Mouse (Mus musculus) midbrain, embryonic 16.5 days (tissue): Measurements from ENCODE around the gene Lcat. TPM values are rescaled to one million over a fixed set of nuclear protein-coding genes. Genes with fewer than 3 reads are reported as not detected.
A peak's percentile ranks its signal among the peaks of the same experiment; 100 is the strongest.

Experiments
- ATAC-seq: fragments of 200-750 bp; cut with Nextera tagmentation; 2 replicates; pipeline ENCODE4 v1.8.0; 2017; ENCODE audit warnings: moderate TSS enrichment
- H3K27ac ChIP-seq: fragments of 300-500 bp; sonication (generic); 2 replicates; pipeline ENCODE4 v1.5.1; 2014; ENCODE audit warnings: mild to moderate bottlenecking, low read length, mixed read lengths
- H3K27me3 ChIP-seq: fragments of 300-500 bp; sonication (generic); 2 replicates; pipeline ENCODE4 v1.6.1; 2014; ENCODE audit warnings: low read depth, low read length, mixed read lengths; ENCODE audit not compliant: control insufficient read depth, insufficient read depth
- H3K36me3 ChIP-seq: fragments of 300-500 bp; sonication (generic); 2 replicates; pipeline ENCODE4 v1.6.1; 2014; ENCODE audit warnings: mild to moderate bottlenecking, low read length, moderate library complexity, mixed read lengths; ENCODE audit not compliant: control insufficient read depth, insufficient read depth
- H3K4me1 ChIP-seq: fragments of 300-500 bp; sonication (generic); 2 replicates; pipeline ENCODE4 v1.6.1; 2014; ENCODE audit warnings: mild to moderate bottlenecking, low read length, mixed read lengths; ENCODE audit not compliant: control insufficient read depth, insufficient read depth
- H3K4me2 ChIP-seq: fragments of 300-500 bp; sonication (generic); 2 replicates; pipeline ENCODE4 v1.6.1; 2014; ENCODE audit warnings: mild to moderate bottlenecking, low read length, mixed read lengths
- H3K4me3 ChIP-seq: fragments of 300-500 bp; sonication (generic); 2 replicates; pipeline ENCODE4 v1.5.1; 2014; ENCODE audit warnings: low read depth, mild to moderate bottlenecking, low read length, moderate library complexity, mixed read lengths
- H3K9ac ChIP-seq: fragments of 300-500 bp; sonication (generic); 2 replicates; pipeline ENCODE4 v1.6.1; 2014; ENCODE audit warnings: low read depth, low read length, mixed read lengths
- H3K9me3 ChIP-seq: fragments of 300-500 bp; sonication (generic); replicated peaks from 2 replicates; pipeline ENCODE4 v1.6.1; 2014; ENCODE audit warnings: mild to moderate bottlenecking, low read length, mixed read lengths; ENCODE audit not compliant: control insufficient read depth, poor library complexity, severe bottlenecking
- WGBS: fragments of 180-500 bp; shearing (Covaris S2); extraction: QIAGEN DNeasy Blood & Tissue Kit; methylation state at CpG from one replicate; pipeline ENCODE4 v1.1.7; 2014; 5-methylcytosine and 5-hydroxymethylcytosine counted together
- polyA plus RNA-seq: library from polyadenylated mRNA; unstranded; fragments of >200 nt; fragmentation: Nextera tagmentation; extraction: Ambion mirVana; gene quantifications from 2 replicates; pipeline ENCODE4 v1.2.1, GENCODE M21; 2015

Lcat gene
- polyA plus RNA-seq, 1 experiment from 2014 or later: 3.0 TPM

- H3K4me2 ChIP-seq: peak overlapping the region; percentile 95
- H3K27me3 ChIP-seq: no peaks in the 10 kb centered on the region
- peak overlapping the region; percentile 85 for H3K9ac ChIP-seq
- no peaks in the 10 kb centered on the region for H3K36me3 ChIP-seq
- ATAC-seq: peak; percentile 90
- H3K27ac ChIP-seq: peak overlapping the region; percentile 92
- H3K4me1 ChIP-seq: peaks cover 14% of the 10 kb centered on the region
- peak overlapping the region; percentile 63 for H3K4me3 ChIP-seq
- H3K9me3 ChIP-seq: no peaks in the 10 kb centered on the region
- WGBS: 2% methylated on average over 29 of the region's 30 CpGs
These were observed 6.2 kb downstream of the Lcat start for GRCm38 (mm10) chr8:105936866-105937475.

GRCm38 (mm10) chr8:105935863-105936603 is 7.1 kb downstream of the Lcat start:
- Histone ChIP-seq H3K4me2 (peak overlapping the region; percentile 95), H3K27ac (peak overlapping the region; percentile 75), H3K27me3 (no peaks in the 10 kb centered on the region), H3K4me3 (peak overlapping the region; percentile 63), H3K36me3 (no peaks in the 10 kb centered on the region), H3K9ac (peak overlapping the region; percentile 85), H3K4me1 (peaks cover 14% of the 10 kb centered on the region), H3K9me3 (no peaks in the 10 kb centered on the region)
- 31% methylated on average over 7 of the region's 7 CpGs for WGBS
- ATAC-seq: no peak

- H3K4me2 ChIP-seq: no peak overlapping the region
- H3K9ac ChIP-seq: no peak overlapping the region
- no peaks in the 10 kb centered on the region for H3K27me3 ChIP-seq
- H3K27ac ChIP-seq: no peak overlapping the region
- WGBS: 92% methylated on average over 6 of the region's 6 CpGs
- peaks cover 14% of the 10 kb centered on the region for H3K4me1 ChIP-seq
- H3K4me3 ChIP-seq: no peak overlapping the region
- no peaks in the 10 kb centered on the region for H3K9me3 ChIP-seq
- ATAC-seq: no peak
- H3K36me3 ChIP-seq: no peaks in the 10 kb centered on the region
These were observed 8.1 kb downstream of the Lcat start for GRCm38 (mm10) chr8:105935105-105935504.

GRCm38 (mm10) chr8:105933762-105934161 is 9.4 kb downstream of the Lcat start, which contains the start of gene Ctrl:
Gene Ctrl (minus strand): TSS chr8:105933862.
- Histone ChIP-seq H3K4me1 (peaks cover 14% of the 10 kb centered on the region), H3K36me3 (no peaks in the 10 kb centered on the region), H3K9ac (no peak within 1 kb of the TSS), H3K4me3 (no peak within 1 kb of the TSS), H3K9me3 (no peaks in the 10 kb centered on the region), H3K27ac (no peak within 1 kb of the TSS), H3K27me3 (no peaks in the 10 kb centered on the region), H3K4me2 (no peak within 1 kb of the TSS)
- 94% methylated on average over 2 of the region's 2 CpGs for WGBS
- no peak for ATAC-seq

GRCm38 (mm10) chr8:105932525-105932924 is 10.7 kb downstream of the Lcat start:
- H3K4me3 ChIP-seq: no peak overlapping the region
- WGBS: 88% methylated on average over 11 of the region's 11 CpGs
- peaks cover 8% of the 10 kb centered on the region for H3K4me1 ChIP-seq
- no peaks in the 10 kb centered on the region for H3K27me3 ChIP-seq
- no peak for ATAC-seq
- no peak overlapping the region for H3K9ac ChIP-seq
- H3K4me2 ChIP-seq: no peak overlapping the region
- H3K36me3 ChIP-seq: no peaks in the 10 kb centered on the region; the same call in 1 of the 2 replicates
- H3K27ac ChIP-seq: no peak overlapping the region
- no peaks in the 10 kb centered on the region for H3K9me3 ChIP-seq

- Histone ChIP-seq H3K4me1 (peaks cover 7% of the 10 kb centered on the region), H3K27me3 (no peaks in the 10 kb centered on the region), H3K9me3 (no peaks in the 10 kb centered on the region), H3K4me3 (no peak overlapping the region), H3K9ac (no peak overlapping the region), H3K27ac (no peak overlapping the region), H3K4me2 (no peak overlapping the region), H3K36me3 (no peaks in the 10 kb centered on the region; the same call in 1 of the 2 replicates)
- WGBS: 99% methylated on average over 3 of the region's 3 CpGs
- ATAC-seq: peak; percentile 13
These were observed 11.9 kb downstream of the Lcat start for GRCm38 (mm10) chr8:105931271-105931670.

- Histone ChIP-seq H3K27ac (peak overlapping the region; percentile 39), H3K4me1 (peaks cover under 1% of the 10 kb centered on the region; the same call in 1 of the 2 replicates), H3K4me3 (no peak overlapping the region), H3K9me3 (no peaks in the 10 kb centered on the region), H3K36me3 (no peaks in the 10 kb centered on the region; the same call in 1 of the 2 replicates), H3K9ac (peak overlapping the region; percentile 15; the same call in 1 of the 2 replicates), H3K4me2 (no peak overlapping the region), H3K27me3 (no peaks in the 10 kb centered on the region)
- peak; percentile 59 for ATAC-seq
- 15% methylated on average over 8 of the region's 8 CpGs for WGBS
These were observed 12.6 kb downstream of the Lcat start for GRCm38 (mm10) chr8:105930602-105931001.

GRCm38 (mm10) chr8:105925123-105925522 is 18.1 kb downstream of the Lcat start:
- Histone ChIP-seq H3K27ac (no peak overlapping the region), H3K9ac (no peak overlapping the region), H3K27me3 (no peaks in the 10 kb centered on the region), H3K4me1 (no peaks in the 10 kb centered on the region), H3K4me2 (no peak overlapping the region), H3K4me3 (no peak overlapping the region), H3K9me3 (no peaks in the 10 kb centered on the region), H3K36me3 (no peaks in the 10 kb centered on the region; the same call in 1 of the 2 replicates)
- WGBS: 69% methylated on average over 3 of the region's 3 CpGs
- no peak for ATAC-seq

- no peak overlapping the region for H3K4me2 ChIP-seq
- no peaks in the 10 kb centered on the region; the same call in 1 of the 2 replicates for H3K36me3 ChIP-seq
- H3K9ac ChIP-seq: no peak overlapping the region
- H3K27ac ChIP-seq: no peak overlapping the region
- no peaks in the 10 kb centered on the region for H3K27me3 ChIP-seq
- H3K4me1 ChIP-seq: no peaks in the 10 kb centered on the region
- H3K4me3 ChIP-seq: no peak overlapping the region
- H3K9me3 ChIP-seq: no peaks in the 10 kb centered on the region
- no peak for ATAC-seq
- 95% methylated on average over 3 of the region's 3 CpGs for WGBS
These were observed 23.8 kb downstream of the Lcat start for GRCm38 (mm10) chr8:105919390-105919789.
